Mouse (Mus musculus) liver, embryonic 14.5 days (tissue): ENCODE results near the gene Nedd4. TPM values are rescaled to one million over a fixed set of nuclear protein-coding genes. Genes with fewer than 3 reads are reported as not detected.
"Not testable (repeated sequence)": the region's sequence is repeated elsewhere in the genome, so short reads cannot be mapped to it uniquely, and the experiment has no call there.

Experiments
- ATAC-seq: fragments of 200-750 bp; cut with Nextera tagmentation; 2 replicates; pipeline ENCODE4 v1.8.0; 2017; ENCODE audit warnings: moderate number of reproducible peaks, mild to moderate bottlenecking, moderate library complexity; ENCODE audit not compliant: insufficient read depth
- DNase-seq, 3 experiments: peaks; one replicate each; pipeline ENCODE4 v3.0.0-alpha.2; 2012 to 2013; ENCODE audit warnings: low read depth in 3 of 3, low spot score in 3 of 3
- H3K27ac ChIP-seq: fragments of 300-500 bp; sonication (generic); 2 replicates; pipeline ENCODE4 v1.5.1; 2014; ENCODE audit warnings: moderate library complexity, mild to moderate bottlenecking, control low read depth, inconsistent platforms
- H3K27me3 ChIP-seq: fragments of 300-500 bp; sonication (generic); 2 replicates; pipeline ENCODE4 v1.6.1; 2014; ENCODE audit warnings: mild to moderate bottlenecking, low read length, moderate library complexity; ENCODE audit not compliant: control insufficient read depth, insufficient read depth
- H3K36me3 ChIP-seq: fragments of 300-500 bp; sonication (generic); replicated peaks from 2 replicates; pipeline ENCODE4 v1.6.1; 2014; ENCODE audit warnings: low read depth; ENCODE audit not compliant: control insufficient read depth, insufficient read depth
- H3K4me1 ChIP-seq, 2 experiments: fragments of 200-500 bp in 1 of 2; fragments of 300-500 bp in 1 of 2; sonication (generic) in 1 of 2; replicated peaks; 2 replicates each; pipeline ENCODE4 v1.6.1; 2012 to 2014; ENCODE audit warnings: antibody characterized with exemption in 1 of 2, inconsistent platforms in 1 of 2, low read length in 1 of 2; ENCODE audit not compliant: control insufficient read depth in 2 of 2, insufficient read depth in 2 of 2
- H3K4me2 ChIP-seq: fragments of 300-500 bp; sonication (generic); 2 replicates; pipeline ENCODE4 v1.6.1; 2014; ENCODE audit warnings: low read depth, mild to moderate bottlenecking, control low read depth, moderate library complexity
- H3K4me3 ChIP-seq, 2 experiments: fragments of 200-500 bp in 1 of 2; fragments of 300-500 bp in 1 of 2; sonication (generic) in 1 of 2; 2 replicates each; pipeline ENCODE4 v1.5.1; 2012 to 2014; ENCODE audit warnings: low read depth in 2 of 2, low read length in 2 of 2, mild to moderate bottlenecking in 2 of 2, control low read depth in 1 of 2, inconsistent platforms in 1 of 2, moderate library complexity in 1 of 2; ENCODE audit not compliant: insufficient read depth in 1 of 2
- H3K9ac ChIP-seq: fragments of 300-500 bp; sonication (generic); replicated peaks from 2 replicates; pipeline ENCODE4 v1.6.1; 2014; ENCODE audit warnings: mild to moderate bottlenecking, control low read depth, moderate library complexity
- H3K9me3 ChIP-seq: fragments of 300-500 bp; sonication (generic); 2 replicates; pipeline ENCODE4 v1.6.1; 2016; ENCODE audit warnings: low read length, mixed read lengths; ENCODE audit not compliant: control insufficient read depth
- CTCF ChIP-seq: IDR thresholded peaks from 2 replicates; pipeline ENCODE4 v1.5.1; 2016; ENCODE audit warnings: antibody characterized with exemption, low read depth, control low read depth
- EP300 ChIP-seq: IDR thresholded peaks from 2 replicates; pipeline ENCODE4 v1.6.1; 2016; ENCODE audit warnings: antibody characterized with exemption, low read depth
- WGBS: fragments of 180-500 bp; shearing (Covaris S2); extraction: QIAGEN DNeasy Blood & Tissue Kit; methylation state at CpG from one replicate; pipeline ENCODE4 v1.1.7; 2014; ENCODE audit not compliant: insufficient replicate concordance; 5-methylcytosine and 5-hydroxymethylcytosine counted together
- polyA plus RNA-seq, 2 experiments: library from polyadenylated mRNA; depleted of rRNA in 1 of 2; stranded (reverse) in 1 of 2; unstranded in 1 of 2; fragments of >200 nt; fragmentation: Nextera tagmentation in 1 of 2; extraction: Ambion mirVana in 1 of 2; gene quantifications; 2 replicates each; pipeline versions ENCODE4 v1.2.1 to v1.2.3; 2012 to 2014

The Nedd4 gene
- polyA plus RNA-seq, 2 experiments = 86.9 to 87.8 TPM

DNA sequence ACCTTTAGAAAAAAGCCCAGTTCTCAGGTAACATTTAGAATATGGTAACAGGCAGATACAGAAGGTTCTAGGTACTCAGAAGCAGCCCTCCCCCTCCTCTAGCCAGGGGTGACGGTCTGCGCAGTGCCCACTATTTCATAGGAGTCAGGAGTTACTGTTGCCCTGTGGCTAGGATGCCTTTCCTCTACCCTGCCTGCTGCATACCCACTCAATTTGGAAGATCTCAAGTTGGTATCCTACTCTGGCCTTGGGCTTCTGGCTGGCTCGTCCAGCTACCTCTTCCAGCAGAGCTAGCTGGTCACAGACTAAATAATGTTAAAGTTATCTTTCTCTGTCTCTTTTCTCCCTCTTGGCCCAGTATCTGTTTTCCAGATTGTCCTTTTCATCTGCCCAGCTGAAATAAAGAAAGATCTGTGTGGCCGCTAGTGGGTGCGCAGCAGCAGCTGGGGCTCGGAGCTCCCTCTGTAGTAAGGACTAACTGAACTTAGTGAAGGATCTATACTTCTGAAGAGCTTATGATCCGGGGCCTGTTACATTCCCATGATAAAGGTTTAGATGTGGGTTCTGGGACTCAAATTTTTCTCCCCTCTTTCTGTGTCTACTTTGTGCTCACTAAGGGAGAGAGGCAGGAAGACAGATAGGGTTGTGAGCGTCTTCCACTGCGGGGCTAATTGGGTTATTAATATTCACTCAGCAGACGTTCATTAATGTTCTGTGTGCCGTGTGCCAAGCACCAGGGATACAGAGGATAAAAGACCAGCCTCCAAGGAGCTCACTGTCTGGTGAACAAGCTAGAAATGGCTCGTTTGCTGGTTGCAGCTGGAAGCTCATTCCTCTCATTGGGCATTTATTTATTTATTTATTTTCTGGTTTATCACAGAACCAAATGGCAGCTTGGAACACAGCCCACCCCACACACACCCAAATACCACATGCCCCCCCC lies 2.5 kb downstream of the Nedd4 start:
- Histone ChIP-seq H3K9ac (peak overlapping the region; percentile 89), H3K27ac (peak overlapping the region; percentile 91), H3K4me3 (peak overlapping the region; percentile 61 to 75), H3K27me3 (no peaks in the 10 kb centered on the region), H3K9me3 (no peaks in the 10 kb centered on the region), H3K4me1 (peaks cover 25 to 26% of the 10 kb centered on the region in 2 experiments), H3K4me2 (peak overlapping the region; percentile 94), H3K36me3 (peaks cover 33% of the 10 kb centered on the region)
- 67% methylated on average over 12 of the region's 12 CpGs for WGBS
- no peak for ATAC-seq
- no peak for TF ChIP-seq EP300
- TF ChIP-seq CTCF = no peak
- DNase-seq = no peak

GRCm38 (mm10) chr9:72665517-72665916 lies 3.4 kb downstream of the Nedd4 start:
- H3K4me1 ChIP-seq = peaks cover 25 to 26% of the 10 kb centered on the region in 2 experiments

GRCm38 (mm10) chr9:72666352-72667021 lies 4.3 kb downstream of the Nedd4 start:
- not testable (repeated sequence) for H3K27me3 ChIP-seq, H3K4me3 ChIP-seq, H3K27ac ChIP-seq, H3K9me3 ChIP-seq, ATAC-seq, DNase-seq, H3K4me2 ChIP-seq, H3K9ac ChIP-seq
- Histone ChIP-seq H3K4me1 (peaks cover 20 to 22% of the 10 kb centered on the region in 2 experiments), H3K36me3 (peaks cover 44% of the 10 kb centered on the region)
- whole genome bisulfite sequencing = 56% methylated on average over 6 of the region's 8 CpGs

More at GRCm38 (mm10) chr9:72665517-72665916, 3.4 kb downstream of the Nedd4 start:
- no peaks in the 10 kb centered on the region for H3K9me3 ChIP-seq
- ATAC-seq (no peak), DNase-seq (no peak)
- TF ChIP-seq CTCF (no peak), EP300 (no peak)
- H3K4me3 ChIP-seq = no peak overlapping the region
- no peak overlapping the region for H3K27ac ChIP-seq
- H3K9ac ChIP-seq = peak overlapping the region; percentile 12; the same call in 1 of the 2 replicates
- no peaks in the 10 kb centered on the region for H3K27me3 ChIP-seq
- H3K36me3 ChIP-seq = peaks cover 40% of the 10 kb centered on the region
- peak overlapping the region; percentile 94 for H3K4me2 ChIP-seq
- 75% methylated on average over 7 of the region's 7 CpGs for WGBS

- Histone ChIP-seq H3K27ac (no peak overlapping the region), H3K4me2 (no peak overlapping the region), H3K36me3 (peaks cover 48% of the 10 kb centered on the region), H3K4me3 (no peak overlapping the region), H3K27me3 (no peaks in the 10 kb centered on the region), H3K9me3 (no peaks in the 10 kb centered on the region), H3K9ac (no peak overlapping the region), H3K4me1 (peaks cover 18 to 21% of the 10 kb centered on the region in 2 experiments)
- DNase-seq (no peak), ATAC-seq (no peak)
- TF ChIP-seq CTCF = no peak
- TF ChIP-seq EP300 = no peak
- 57% methylated on average over 3 of the region's 3 CpGs for WGBS
These were observed 5.0 kb downstream of the Nedd4 start for GRCm38 (mm10) chr9:72667126-72667525.

GRCm38 (mm10) chr9:72669383-72669782 lies 7.2 kb downstream of the Nedd4 start:
- DNase-seq = no peak
- H3K27ac ChIP-seq = no peak overlapping the region

More at GRCm38 (mm10) chr9:72669383-72669782, 7.2 kb downstream of the Nedd4 start:
- Histone ChIP-seq H3K4me3 (no peak overlapping the region), H3K9me3 (no peaks in the 10 kb centered on the region), H3K36me3 (peaks cover 64% of the 10 kb centered on the region), H3K9ac (no peak overlapping the region), H3K27me3 (no peaks in the 10 kb centered on the region), H3K4me2 (no peak overlapping the region), H3K4me1 (peaks cover 11 to 14% of the 10 kb centered on the region in 2 experiments)
- 83% methylated on average over 7 of the region's 7 CpGs for WGBS
- no peak for ATAC-seq
- TF ChIP-seq CTCF = no peak
- no peak for TF ChIP-seq EP300
